Mouse (Mus musculus): ENCODE results near the gene Acbd3.

Acbd3 gene

DNA sequence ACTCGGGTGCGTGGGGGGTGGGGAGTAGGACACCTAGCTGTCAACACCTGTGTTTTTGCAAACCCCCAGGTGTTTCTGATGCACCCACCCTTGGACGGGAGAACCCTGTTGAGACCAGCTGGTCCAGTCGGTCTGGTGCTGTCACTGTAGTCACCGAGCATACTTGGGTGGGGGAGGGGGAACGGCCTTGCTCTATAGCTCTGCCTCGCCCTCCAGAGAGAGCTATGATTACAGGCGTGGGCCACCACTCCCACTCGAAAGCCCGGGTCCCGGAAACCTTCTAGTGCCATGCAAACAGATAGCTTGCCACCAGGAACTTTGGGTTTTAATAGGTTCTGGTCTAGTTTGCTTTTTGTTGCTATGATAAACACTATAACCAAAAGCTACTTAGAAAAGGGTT, 36.3 kb downstream of the Acbd3 start:
- no peak for DNase-seq (ENCODE audit: low spot score in 2 of 2)

- DNase-seq (ENCODE audit: low spot score in 2 of 2): no peak
Measured at GRCm38 (mm10) chr1:180762679-180763078, 36.8 kb downstream of the Acbd3 start.

GRCm38 (mm10) chr1:180763307-180763706, 37.5 kb downstream of the Acbd3 start:
- DNase-seq (ENCODE audit: low spot score in 2 of 2): no peak

- DNase-seq (ENCODE audit: low spot score in 2 of 2): peak; percentile 61 to 77
Measured at GRCm38 (mm10) chr1:180763828-180764227, 38.0 kb downstream of the Acbd3 start.

DNA sequence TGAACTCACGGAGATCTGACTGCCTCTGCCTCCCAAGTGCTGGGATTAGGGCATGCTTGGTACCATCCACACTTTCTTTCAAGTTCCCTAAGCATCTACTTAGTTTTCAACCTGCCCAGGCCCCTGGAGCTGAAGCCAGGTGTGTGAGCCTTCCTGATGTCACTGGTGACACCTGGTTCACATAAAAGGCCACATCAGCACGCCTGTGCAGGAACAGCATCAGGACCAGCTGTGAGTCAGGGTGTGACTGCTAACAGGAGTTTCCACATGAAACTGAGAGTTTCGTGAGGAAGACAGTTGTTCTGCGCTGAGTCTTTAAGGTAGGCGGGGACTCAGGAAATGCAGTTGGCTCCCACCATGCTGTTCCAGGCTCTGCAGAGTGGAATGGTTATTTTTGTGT, 39.5 kb downstream of the Acbd3 start:
- DNase-seq (ENCODE audit: low spot score in 2 of 2): no peak

- peak in 1 of 2 experiments; percentile 22 for DNase-seq (ENCODE audit: low spot score in 2 of 2)
Measured at GRCm38 (mm10) chr1:180766557-180766956, 40.7 kb downstream of the Acbd3 start.

- DNase-seq (ENCODE audit: low spot score in 2 of 2): peak in 1 of 2 experiments; percentile 18
Measured at GRCm38 (mm10) chr1:180767541-180768333, 41.9 kb downstream of the Acbd3 start.

DNA sequence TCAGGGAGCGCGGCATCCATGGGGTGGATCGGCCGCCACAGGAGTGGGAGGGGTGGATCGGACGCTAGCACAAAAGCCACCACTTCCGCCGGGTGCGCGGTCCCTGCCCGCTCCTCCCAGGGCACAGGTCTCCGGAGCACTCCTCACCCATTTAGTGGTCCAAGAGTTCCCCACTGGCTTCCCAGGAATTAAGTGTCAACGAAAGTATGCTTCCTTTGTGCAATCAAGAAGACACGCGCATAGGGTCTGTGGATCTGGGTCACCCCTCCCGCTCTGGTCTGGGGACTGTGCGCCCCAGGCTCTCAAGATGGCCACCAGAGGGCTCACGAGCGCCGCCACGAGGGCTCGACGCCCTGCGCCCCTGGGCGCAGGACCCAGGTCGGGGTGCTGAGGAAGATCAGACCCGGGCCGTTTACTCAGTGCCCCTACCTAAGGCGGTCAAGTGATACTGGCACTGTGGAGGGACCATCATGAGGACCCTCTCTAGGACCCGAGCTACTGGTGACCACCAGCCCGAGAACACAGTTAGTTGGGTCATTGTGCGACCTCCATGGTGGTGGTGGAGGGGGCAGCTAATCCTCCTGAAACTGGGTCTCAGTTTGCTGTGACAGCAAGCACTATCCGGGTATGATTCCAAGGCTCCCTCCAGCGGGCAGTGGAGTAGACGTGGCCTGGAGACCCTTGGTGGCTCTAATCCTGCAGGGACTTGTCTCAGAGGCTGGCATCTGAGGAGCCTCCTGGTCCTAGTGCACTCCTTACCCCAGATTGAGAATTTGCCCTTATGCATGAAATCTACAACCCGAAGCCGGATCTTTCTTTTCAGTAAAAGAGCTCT, 42.7 kb downstream of the Acbd3 start:
- DNase-seq (ENCODE audit: low spot score in 2 of 2): peak; percentile 68 to 77

DNA sequence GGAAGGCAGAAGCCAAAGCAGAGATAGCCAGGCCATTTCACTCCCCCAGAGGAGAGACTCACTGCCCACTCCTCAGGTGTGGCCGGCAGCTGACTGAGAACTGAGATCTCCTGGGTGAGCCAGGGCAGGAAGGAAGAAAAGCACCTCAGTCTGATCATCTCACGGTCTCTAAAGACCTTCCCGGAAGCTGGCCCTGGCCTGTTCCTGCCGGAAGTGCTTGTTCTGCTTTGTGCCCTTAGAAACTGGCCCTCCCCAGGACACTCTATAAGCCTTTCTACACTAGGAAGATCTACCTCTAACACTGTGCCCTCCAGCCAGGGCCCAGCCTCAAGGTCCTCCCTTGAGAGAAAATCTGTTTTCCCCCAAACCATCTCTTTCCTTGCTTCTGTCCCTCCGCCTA, 45.5 kb downstream of the Acbd3 start:
- peak in 1 of 2 experiments; percentile 44 for DNase-seq (ENCODE audit: low spot score in 2 of 2)

- no peak for DNase-seq (ENCODE audit: low spot score in 2 of 2)
Measured at GRCm38 (mm10) chr1:180771722-180772121, 45.9 kb downstream of the Acbd3 start.

DNA sequence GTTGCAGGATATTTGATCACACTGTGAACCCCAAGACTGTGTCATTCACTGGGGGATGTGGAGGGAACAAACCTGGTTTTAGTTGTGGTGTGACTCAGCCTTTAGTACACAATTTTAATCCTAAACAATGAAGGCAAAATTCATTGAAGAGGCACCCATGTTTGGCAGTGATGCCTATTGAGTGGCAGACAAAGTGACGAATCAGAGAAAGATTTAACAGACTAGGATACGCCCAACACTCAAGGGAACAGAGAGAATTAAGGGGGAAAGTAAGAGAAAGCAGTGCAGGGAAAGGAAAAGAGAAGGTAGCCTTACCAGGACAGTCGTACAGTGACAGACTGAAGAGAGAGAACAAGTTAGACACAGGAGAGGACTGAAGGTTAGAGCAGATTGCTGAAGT, 46.4 kb downstream of the Acbd3 start:
- DNase-seq (ENCODE audit: low spot score in 2 of 2): no peak

DNA sequence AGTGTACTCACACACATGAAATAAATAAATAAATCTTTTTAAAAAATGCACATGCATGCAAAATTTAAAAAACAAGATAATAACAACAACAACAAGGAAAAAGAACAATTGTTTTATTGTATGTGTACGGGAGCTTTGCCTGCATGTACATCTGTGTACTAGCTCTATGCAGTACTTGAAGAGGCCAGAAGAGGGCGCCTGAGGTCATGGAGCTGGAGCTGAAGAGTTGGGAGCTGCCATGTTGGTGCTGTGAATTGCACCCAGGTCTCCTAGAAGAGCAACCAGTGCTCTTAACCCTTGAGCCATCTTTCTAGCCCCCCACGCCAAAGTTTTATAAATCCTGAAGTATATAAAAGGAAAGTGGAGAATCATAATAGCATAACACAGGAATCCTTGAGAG, 48.8 kb downstream of the Acbd3 start:
- DNase-seq (ENCODE audit: low spot score in 2 of 2): peak; percentile 29 to 50

DNA sequence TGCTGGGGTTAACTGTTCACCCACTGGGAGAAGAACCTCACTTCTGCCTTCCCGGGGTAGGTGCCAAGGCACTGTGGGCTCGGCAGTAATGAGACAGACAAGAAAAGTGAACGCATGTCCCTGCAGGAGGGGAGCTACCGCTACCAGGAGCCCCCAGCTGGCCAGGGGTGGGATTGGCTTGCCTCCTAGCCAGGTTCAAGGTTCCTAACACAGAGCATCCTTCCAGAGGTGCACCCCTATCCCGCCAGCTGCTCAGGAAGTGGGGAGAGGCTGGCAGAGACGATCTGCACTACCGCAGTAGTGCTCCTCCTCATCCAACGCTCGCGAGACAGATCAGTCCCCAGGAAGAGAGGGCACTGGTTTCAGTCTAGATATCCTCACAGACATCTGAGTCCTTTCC, 49.5 kb downstream of the Acbd3 start:
- DNase-seq (ENCODE audit: low spot score in 2 of 2): no peak

GRCm38 (mm10) chr1:180775849-180776493, 50.1 kb downstream of the Acbd3 start:
- DNase-seq (ENCODE audit: low spot score in 2 of 2): no peak

- no peak for DNase-seq (ENCODE audit: low spot score in 2 of 2)
Measured at GRCm38 (mm10) chr1:180776494-180776893, 50.7 kb downstream of the Acbd3 start.

DNA sequence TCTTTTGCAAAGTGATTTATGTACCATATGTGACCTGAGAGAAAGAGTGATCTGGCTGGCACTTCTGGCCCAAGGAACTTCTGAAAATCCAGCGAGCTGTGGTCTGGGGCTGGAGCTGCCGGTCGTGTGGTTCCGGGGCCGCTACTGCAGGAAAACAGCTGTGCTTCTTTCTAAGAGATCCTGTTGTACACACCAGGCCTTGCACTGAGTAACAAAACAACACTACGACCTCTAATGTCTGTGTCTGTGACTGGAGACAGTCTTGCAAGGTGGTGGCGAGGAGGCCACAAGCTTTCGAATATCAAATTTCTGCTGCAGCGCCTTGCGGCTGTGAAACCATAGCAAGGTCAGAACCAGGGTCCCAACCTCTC, 51.4 kb downstream of the Acbd3 start:
- DNase-seq (ENCODE audit: low spot score in 2 of 2): no peak

GRCm38 (mm10) chr1:180777660-180778402, 52.0 kb downstream of the Acbd3 start:
- DNase-seq (ENCODE audit: low spot score in 2 of 2): peak; percentile 52 to 54

- no peak for DNase-seq (ENCODE audit: low spot score in 2 of 2)
Measured at GRCm38 (mm10) chr1:180778403-180778754, 52.5 kb downstream of the Acbd3 start.

GRCm38 (mm10) chr1:180778941-180779340, 53.1 kb downstream of the Acbd3 start:
- DNase-seq (ENCODE audit: low spot score in 2 of 2): no peak

DNA sequence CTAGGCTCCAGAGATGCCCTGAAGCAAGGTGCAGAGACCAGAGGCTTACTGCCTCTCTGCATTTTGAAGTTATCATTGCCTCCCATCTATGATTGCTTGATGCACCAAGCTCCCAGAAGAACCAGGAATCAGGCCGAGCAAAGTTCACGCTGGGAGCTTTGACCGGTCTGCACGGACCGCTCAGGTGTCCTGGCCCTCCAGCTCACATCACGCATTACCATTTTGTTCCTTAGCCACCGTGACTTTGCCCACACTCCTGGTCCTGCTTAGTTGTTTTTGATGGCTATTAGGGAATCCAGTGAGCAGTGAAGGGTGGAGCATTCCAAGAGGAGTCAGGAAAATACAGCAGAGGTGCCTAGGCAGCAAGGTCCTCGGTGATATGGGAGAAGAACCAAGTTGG, 54.4 kb downstream of the Acbd3 start:
- DNase-seq (ENCODE audit: low spot score in 2 of 2): no peak

- no peak for DNase-seq (ENCODE audit: low spot score in 2 of 2)
Measured at GRCm38 (mm10) chr1:180781250-180781649, 55.4 kb downstream of the Acbd3 start.
